Mouse (Mus musculus) stomach, postnatal 0 days (tissue): ENCODE measurements around the gene Siah3.

ENCODE experiments used
- CTCF ChIP-seq: IDR thresholded peaks from 2 replicates; pipeline ENCODE4 v1.5.1; 2016; ENCODE audit warnings: antibody characterized with exemption, low read depth, mild to moderate bottlenecking, moderate library complexity
- EP300 ChIP-seq: optimal IDR thresholded peaks from 2 replicates; pipeline ENCODE3; 2016; ENCODE audit warnings: antibody characterized with exemption

GRCm38 (mm10) chr14:75530815-75531353, 75.1 kb downstream of the Siah3 start:
- TF ChIP-seq CTCF (no peak), EP300 (no peak)
